In the genomic region with DNA sequence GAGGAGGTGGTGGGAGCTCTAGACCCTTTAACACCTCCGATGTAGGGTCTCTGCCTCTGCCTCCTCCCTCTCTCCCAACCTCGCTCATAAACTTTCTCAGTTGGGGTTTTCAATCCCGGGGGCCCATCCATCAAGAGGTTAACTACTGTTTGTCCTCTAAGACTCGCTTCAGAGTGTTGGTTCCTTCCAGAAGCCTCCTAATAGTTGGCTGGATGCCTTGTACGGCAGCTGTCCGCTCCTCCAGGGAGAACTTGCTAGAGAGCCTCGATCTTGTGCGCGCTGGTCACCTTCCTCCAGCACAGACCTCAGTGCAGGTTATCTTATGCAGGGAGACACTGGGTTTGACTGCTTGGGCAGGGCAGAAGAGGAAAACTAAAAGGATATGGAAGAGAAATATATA, we compare ENCODE assay signal across 7 mouse cellular contexts. TPM values are rescaled to one million over a fixed set of nuclear protein-coding genes. Genes with fewer than 3 reads are reported as not detected.
DNase-seq lines count a peak whose midpoint lies in the region; ATAC-seq and TF ChIP-seq lines count a peak whose summit lies in the region.

No protein-coding gene starts in this region.

- no peak overlapping the region for H3K4me3 ChIP-seq in liver, embryonic 11.5 days (ENCODE audit: low read depth, low read length)
- H3K4me3 ChIP-seq in heart, embryonic 12.5 days = no peak overlapping the region
- H3K4me3 ChIP-seq in small intestine, adult 2 months (ENCODE audit: low read depth, low read length) = no peak overlapping the region

- peak overlapping the region; percentile 67 for H3K4me2 ChIP-seq in liver, embryonic 11.5 days
- H3K4me2 ChIP-seq in heart, embryonic 12.5 days = peak overlapping the region; percentile 65; the same call in 1 of the 2 replicates

- no peak for TF ChIP-seq CTCF in small intestine, adult 2 months (IDR thresholded peaks at IDR 0.05; ENCODE audit: extremely low read depth, insufficient read length, insufficient replicate concordance, low read depth, low read length)

- 75% methylated on average over 9 of the region's 9 CpGs for WGBS in liver, embryonic 11.5 days
- WGBS in heart, embryonic 12.5 days = 68% methylated on average over 9 of the region's 9 CpGs
- WGBS in small intestine, adult 2 months = 59% methylated on average over 9 of the region's 9 CpGs

- no peak overlapping the region for H3K9ac ChIP-seq in liver, embryonic 11.5 days (ENCODE audit: low read depth, low read length)
- peak overlapping the region; percentile 12; the same call in 1 of the 2 replicates for H3K9ac ChIP-seq in heart, embryonic 12.5 days

- no peaks in the 10 kb centered on the region for H3K36me3 ChIP-seq in liver, embryonic 11.5 days (ENCODE audit: control insufficient read depth, insufficient read depth, low read length)
- H3K36me3 ChIP-seq in heart, embryonic 12.5 days = peaks cover 11% of the 10 kb centered on the region; the same call in 1 of the 2 replicates
- no peaks in the 10 kb centered on the region for H3K36me3 ChIP-seq in small intestine, adult 2 months (ENCODE audit: control insufficient read depth, insufficient read depth, low read length)

- no peak for TF ChIP-seq POLR2A in small intestine, adult 2 months (IDR thresholded peaks at IDR 0.05; ENCODE audit: low read depth, low read length)

- ATAC-seq in liver, embryonic 11.5 days (replicated peaks; ENCODE audit: low FRiP score) = no peak
- no peak for ATAC-seq in heart, embryonic 12.5 days (ENCODE audit: insufficient number of reproducible peaks, low FRiP score)

- no peaks in the 10 kb centered on the region; the same call in 1 of the 2 replicates for H3K4me1 ChIP-seq in liver, embryonic 11.5 days (replicated peaks; ENCODE audit: control insufficient read depth, insufficient read depth, low read length)
- peaks cover 22% of the 10 kb centered on the region for H3K4me1 ChIP-seq in heart, embryonic 12.5 days (replicated peaks)
- H3K4me1 ChIP-seq in small intestine, adult 2 months (ENCODE audit: control insufficient read depth, insufficient read depth, insufficient read length, low read length) = no peaks in the 10 kb centered on the region

- H3K9me3 ChIP-seq in liver, embryonic 11.5 days (ENCODE audit: control insufficient read depth, low read length) = no peaks in the 10 kb centered on the region
- H3K9me3 ChIP-seq in heart, embryonic 12.5 days (replicated peaks) = 0 out of 2 replicates have a peak, but pooled peaks cover 3% of the 10 kb centered on the region

- H3K27me3 ChIP-seq in liver, embryonic 11.5 days (replicated peaks; ENCODE audit: control insufficient read depth, insufficient read depth, low read length) = no peaks in the 10 kb centered on the region
- H3K27me3 ChIP-seq in heart, embryonic 12.5 days (replicated peaks) = no peaks in the 10 kb centered on the region
- peaks cover 2% of the 10 kb centered on the region; the same call in 1 of the 2 replicates for H3K27me3 ChIP-seq in small intestine, adult 2 months (ENCODE audit: control insufficient read depth, insufficient read depth, low read length)

- no peak for DNase-seq in liver, embryonic 11.5 days (ENCODE audit: low spot score)
- DNase-seq in liver = no peak
- DNase-seq in kidney, postnatal 4 days = peak; percentile 67 to 74
- no peak for DNase-seq in right cerebral cortex, postnatal 25 days
- DNase-seq in layer of hippocampus, adult 11-12 months (ENCODE audit: low spot score) = no peak

- H3K27ac ChIP-seq in liver, embryonic 11.5 days (ENCODE audit: low read depth, low read length) = 0 out of 2 replicates have a peak overlapping the region, but pooled peaks have one; percentile 36
- peak overlapping the region; percentile 94 for H3K27ac ChIP-seq in heart, embryonic 12.5 days (ENCODE audit: poor library complexity, severe bottlenecking)
- peak overlapping the region; percentile 42 for H3K27ac ChIP-seq in small intestine, adult 2 months (ENCODE audit: insufficient read depth, low read depth, low read length)

RNA-seq across cellular contexts. Expression of a gene that starts 35.9 kb away (rescaled TPM):
- polyA plus RNA-seq in liver, embryonic 11.5 days (2014; fragmentation: Nextera tagmentation; extraction: Ambion mirVana) = 0.26 and 0.56 TPM in 2 replicates
- polyA plus RNA-seq in heart, embryonic 12.5 days (2016; fragmentation: Nextera tagmentation; extraction: Ambion mirVana) = 0.46 and 0.55 TPM in 2 replicates
- 0.20 and 1.6 TPM in 2 replicates for polyA plus RNA-seq in small intestine, adult 2 months (2012; rRNA removed)

Comparison
In these comparisons a context has a peak if more than half of its experiments do, and no peak if none do; other contexts are left out.
1. DNase-seq: peak in kidney, postnatal 4 days (2 of 2); none in liver, embryonic 11.5 days (single experiment), liver (single experiment), right cerebral cortex, postnatal 25 days (single experiment) and layer of hippocampus, adult 11-12 months (single experiment).
2. H3K27ac ChIP-seq: peak in every context shown above with its lines; median percentile 94 in heart, embryonic 12.5 days; 42 in small intestine, adult 2 months; 36 in liver, embryonic 11.5 days.